Mouse (Mus musculus): Measurements from ENCODE around the gene Prrx1.

Gene Prrx1

DNA sequence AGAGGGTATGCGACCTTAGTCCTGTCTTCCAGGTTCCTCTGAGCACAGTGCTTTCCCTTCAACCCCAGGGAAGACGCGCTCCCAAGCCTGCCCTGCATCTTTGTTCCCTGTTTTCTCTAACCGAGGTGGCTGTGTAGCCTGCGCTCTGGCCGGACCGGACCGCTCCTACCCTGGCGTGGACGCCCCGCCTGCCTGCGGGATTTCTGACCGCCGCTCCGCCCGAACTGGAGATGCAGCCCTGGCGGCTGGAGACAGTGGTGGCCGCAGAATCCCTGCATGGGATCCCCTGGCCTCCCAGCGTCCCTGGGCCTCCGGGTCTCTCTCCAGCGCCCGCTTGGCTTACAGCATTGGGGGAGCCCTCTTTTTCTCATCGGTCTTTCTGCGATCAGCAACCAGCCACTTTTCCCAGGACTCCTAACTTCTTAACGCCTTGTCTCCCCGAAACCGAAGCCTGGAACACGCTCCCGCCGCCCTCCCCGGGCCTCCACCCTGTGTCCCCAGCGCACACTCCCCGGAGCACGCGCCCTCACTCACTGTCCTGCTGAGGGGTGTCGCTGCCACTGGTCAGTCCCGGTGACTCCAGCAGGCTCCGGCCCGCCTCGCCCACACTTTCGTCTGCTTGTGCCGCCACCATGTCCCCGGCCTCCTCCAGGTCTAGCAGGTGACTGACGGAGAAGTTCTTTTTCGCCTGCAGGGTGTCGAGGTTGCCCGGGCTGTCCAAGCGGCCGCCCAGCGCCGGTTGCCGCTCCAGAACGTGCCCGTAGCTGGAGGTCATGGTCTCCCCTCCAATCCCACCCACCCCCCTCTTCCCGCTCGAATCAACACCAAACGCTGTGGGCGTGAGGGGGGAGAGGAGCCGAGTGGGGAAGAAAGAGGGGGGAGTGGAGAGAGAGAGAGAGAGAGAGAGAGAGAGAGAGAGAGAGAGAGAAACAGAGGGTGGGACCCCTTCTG lies 1.4 kb downstream of the Prrx1 start:
- DNase-seq (ENCODE audit: low spot score): peak; percentile 42

DNA sequence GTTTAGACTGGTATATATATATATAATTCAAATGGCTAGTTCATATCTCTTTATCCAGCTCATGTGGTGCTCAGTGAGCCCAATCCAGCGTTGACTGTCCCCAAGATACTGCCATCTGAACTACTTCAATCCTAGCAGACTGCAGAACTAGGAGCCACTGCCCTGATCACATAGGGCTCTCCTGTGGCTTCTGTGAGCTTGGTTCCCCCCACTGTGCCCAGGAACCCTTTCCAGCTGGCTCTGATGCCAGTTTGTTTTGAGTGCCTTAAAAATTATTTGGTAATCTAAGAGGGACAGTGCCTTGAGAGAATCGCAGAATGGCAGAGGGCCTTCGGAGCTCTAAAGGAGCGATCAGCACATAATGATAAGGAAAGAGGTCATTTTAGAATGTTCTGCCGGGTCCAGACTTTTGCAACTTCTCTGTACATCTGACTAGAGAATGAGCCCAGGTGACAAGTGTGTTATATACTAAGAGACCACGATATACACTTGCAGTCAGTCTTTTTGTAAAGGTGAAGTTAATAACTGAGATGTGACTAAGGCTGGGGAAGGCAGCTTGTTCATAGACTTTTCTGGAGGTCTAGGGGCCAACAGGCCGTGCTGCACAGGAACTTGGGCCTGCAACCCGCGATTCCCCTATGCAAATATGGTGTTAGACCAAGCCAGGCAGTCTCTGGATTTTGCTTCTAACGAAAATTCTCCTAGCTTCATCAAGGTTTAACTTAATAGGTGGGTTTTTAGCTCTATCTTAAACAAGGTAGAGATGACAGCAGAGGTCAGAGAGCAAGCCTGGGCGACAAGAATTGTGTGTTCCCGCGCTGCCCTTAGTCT lies 2.3 kb downstream of the Prrx1 start:
- no peak for DNase-seq (ENCODE audit: low spot score)

DNA sequence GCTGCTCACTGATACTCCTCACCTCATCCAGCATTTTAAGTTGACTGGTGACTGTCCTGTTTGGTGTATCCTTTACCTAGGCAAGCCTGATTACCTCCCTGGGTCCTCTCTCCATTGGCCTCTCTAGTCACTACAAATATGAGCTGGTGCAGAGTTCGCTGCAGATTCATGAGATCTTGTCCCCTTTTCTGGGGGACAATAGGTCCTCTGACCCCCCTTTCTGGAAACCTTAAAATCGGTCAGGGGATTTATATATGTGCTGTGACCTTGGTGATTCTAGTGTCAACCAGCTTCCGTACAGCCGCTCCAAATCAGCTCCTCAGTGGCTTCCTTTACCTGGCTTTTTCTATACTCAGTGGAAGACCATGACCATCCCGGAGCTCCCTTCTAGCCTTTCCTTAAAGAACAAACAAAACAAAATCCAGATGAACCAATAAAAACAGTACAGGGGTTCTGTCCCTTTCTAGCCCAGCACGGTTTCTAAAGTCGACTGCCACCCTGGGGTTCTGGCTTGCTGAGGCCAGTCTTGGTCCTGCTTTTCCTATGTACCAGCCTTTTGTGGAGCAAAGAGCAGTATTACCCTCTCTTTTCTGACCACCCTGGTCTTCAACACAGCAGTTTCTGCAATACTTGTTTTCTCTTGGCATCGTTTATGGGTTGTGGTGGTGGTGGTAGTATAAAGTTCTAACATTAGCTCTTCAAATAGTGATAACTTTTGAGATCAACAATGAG lies 3.3 kb downstream of the Prrx1 start:
- no peak for DNase-seq (ENCODE audit: low spot score)

- no peak for DNase-seq (ENCODE audit: low spot score)
Measured at GRCm38 (mm10) chr1:163309466-163309865, 4.0 kb downstream of the Prrx1 start.

- no peak for DNase-seq (ENCODE audit: low spot score)
Measured at GRCm38 (mm10) chr1:163308631-163309030, 4.9 kb downstream of the Prrx1 start.

DNA sequence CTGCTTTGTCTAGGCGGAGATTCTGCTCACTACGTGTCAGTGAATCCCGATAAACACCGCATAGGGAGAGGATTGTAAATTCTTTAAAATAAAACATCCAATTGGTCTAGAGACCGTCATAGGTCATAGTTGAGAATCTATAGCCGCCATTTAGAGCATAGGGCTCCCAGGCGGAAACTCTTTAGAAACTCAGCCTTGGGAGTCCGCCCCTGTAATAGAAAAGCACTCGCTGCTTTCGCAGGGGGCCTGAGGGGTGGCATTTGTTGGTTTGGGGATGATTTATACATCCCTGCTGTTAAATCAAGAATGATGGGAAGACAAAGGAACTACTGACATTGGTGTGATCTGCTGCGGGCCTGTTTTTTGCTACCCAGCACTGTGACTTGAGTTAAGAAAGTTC lies 5.8 kb downstream of the Prrx1 start:
- no peak for DNase-seq (ENCODE audit: low spot score)

- no peak for DNase-seq (ENCODE audit: low spot score)
Measured at GRCm38 (mm10) chr1:163305956-163306355, 7.6 kb downstream of the Prrx1 start.

GRCm38 (mm10) chr1:163304837-163305236 lies 8.7 kb downstream of the Prrx1 start:
- no peak for DNase-seq (ENCODE audit: low spot score)

- DNase-seq (ENCODE audit: low spot score): no peak
Measured at GRCm38 (mm10) chr1:163302292-163302691, 11.2 kb downstream of the Prrx1 start.

- no peak for DNase-seq (ENCODE audit: low spot score)
Measured at GRCm38 (mm10) chr1:163293152-163293551, 20.4 kb downstream of the Prrx1 start.

DNA sequence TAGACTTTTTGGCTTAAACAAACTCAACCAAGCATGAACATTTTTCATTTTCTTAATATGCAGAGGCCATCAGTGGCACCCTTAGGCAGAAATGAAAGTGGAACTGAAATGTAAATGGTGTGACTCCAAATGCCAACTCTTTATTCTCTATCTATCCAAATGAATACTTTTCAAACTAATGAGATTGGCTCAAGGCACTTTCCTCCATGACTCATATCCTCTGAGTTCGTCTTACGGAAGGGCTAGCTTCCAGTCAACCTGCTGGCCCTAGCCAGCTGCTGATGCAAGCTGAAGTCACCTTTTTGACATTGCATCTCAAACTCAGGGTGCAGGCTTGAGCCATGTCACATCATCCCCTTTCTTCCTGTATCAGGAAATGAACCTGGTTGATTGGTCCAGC lies 21.6 kb downstream of the Prrx1 start:
- DNase-seq (ENCODE audit: low spot score): no peak

DNA sequence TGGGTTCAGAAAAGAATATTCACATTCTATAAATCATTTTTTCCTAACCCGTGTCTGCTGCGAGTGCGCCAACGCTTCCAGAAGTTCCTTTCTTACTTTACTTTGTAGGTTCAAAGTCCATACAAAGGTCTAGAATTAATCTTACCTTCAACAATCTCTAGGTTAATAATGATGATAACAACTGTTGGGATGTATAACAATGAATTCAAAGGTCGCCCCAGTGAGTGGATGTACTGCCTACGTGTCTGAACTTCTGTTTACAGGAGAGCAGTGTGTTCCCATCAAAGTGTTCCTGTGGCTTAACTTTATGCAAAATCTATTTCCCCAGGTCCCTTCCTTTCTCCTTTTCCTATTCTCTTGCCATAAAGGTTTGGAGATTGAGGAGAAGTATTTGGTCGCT lies 24.4 kb downstream of the Prrx1 start:
- DNase-seq (ENCODE audit: low spot score): no peak

DNA sequence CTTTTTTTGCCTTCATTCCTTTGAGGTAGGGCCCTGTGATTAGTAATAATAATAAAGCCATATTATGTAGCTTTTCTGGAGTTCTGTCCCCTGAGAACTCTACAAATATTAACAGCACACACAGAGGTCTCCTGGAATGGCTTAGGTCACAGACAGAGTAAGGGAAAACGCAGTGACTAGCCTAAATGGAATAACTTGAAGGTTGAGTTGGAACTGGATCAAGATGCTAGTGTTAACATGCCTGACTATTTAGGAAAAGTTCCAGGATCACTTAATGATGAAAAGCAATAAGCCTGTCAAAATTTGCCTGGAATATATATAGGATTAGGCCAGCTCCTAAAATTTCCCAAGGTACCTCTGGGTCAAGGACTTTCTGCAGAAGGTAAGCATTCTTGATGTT lies 28.0 kb downstream of the Prrx1 start:
- no peak for DNase-seq (ENCODE audit: low spot score)

DNA sequence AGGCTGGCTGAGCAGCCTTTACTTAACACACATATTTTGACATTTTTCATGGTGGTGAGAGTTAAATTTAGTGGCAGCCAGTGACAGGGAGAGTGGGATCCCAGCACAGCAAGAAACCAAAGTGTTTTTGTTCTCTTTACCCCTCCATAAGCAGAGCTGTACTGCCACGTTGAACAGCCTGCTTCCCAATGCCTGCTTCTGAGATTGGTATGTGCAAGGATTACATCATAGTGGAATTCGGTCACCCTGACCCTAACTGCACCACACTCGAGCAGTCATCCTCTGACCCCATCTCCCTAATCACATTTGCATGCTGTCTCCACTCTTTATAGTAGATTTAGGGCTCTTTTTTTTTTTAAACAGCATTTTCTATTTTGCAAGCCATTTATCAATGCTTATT lies 28.4 kb downstream of the Prrx1 start:
- DNase-seq (ENCODE audit: low spot score): no peak

DNA sequence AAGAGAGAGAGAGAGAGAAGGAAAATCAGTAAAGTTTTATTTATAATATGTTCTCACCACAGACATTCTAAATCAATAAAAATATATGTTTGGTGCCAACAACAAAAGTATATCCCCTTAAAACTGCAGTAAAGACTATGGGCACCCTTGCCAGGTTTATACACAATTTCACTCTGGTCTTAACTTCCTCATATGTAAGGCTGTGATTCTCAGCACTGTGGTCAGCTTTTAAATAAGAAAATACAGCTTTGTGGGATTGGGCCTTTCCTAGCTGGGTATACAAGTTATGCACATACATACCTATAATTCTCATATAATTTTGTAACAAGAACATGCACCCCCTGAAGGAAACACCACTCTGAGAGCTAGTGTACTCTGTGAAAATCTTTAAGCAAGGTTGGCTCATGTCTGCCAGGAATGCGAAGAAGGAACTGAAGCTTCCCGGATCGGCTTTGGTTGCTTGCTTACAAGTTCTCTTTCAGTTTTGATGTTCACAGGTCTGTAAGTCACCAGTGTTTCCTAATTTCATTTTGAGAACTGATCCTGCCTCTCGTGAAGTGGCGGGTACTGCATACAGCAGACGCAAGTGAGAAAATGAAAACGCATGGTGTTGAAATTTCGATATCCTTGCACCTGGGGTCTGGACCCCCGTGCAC lies 29.4 kb downstream of the Prrx1 start:
- no peak for DNase-seq (ENCODE audit: low spot score)

DNA sequence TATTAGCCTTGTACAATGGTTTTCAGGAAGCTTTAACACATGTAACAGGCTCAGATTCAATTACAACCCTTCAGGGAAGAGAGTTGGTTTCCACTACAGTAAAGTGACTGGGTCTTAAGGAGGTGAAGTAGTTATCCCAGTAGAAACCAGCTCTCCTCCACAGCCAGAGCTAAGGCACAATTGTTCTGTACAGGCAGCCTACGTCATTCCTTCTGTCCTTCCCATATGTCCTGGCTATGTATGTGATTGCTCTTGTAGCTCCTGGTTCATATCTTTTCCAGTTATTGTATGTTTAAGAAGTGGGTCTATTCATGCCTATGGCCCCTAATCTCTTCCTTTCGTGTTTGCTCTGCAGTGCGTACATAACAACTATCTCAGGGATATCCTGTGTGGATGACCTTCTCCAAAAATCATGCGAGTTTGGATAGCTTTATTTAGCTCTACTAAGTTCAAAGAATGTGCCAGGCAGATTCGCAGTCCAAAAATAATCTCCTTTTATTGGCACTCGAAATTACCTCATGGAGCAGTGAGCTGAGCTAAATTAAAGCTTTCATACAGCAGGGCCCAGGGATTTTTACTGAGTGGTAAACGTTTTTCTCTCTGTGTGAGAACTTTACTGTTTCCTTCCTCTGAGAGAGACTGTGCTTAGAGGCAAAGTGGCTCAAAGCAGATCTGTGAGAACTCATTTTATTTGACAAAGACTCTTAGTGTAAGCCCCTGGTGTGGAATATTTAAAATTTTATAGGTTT lies 31.9 kb downstream of the Prrx1 start:
- no peak for DNase-seq (ENCODE audit: low spot score)

- DNase-seq (ENCODE audit: low spot score): no peak
Measured at GRCm38 (mm10) chr1:163280842-163281122, 32.7 kb downstream of the Prrx1 start.

DNA sequence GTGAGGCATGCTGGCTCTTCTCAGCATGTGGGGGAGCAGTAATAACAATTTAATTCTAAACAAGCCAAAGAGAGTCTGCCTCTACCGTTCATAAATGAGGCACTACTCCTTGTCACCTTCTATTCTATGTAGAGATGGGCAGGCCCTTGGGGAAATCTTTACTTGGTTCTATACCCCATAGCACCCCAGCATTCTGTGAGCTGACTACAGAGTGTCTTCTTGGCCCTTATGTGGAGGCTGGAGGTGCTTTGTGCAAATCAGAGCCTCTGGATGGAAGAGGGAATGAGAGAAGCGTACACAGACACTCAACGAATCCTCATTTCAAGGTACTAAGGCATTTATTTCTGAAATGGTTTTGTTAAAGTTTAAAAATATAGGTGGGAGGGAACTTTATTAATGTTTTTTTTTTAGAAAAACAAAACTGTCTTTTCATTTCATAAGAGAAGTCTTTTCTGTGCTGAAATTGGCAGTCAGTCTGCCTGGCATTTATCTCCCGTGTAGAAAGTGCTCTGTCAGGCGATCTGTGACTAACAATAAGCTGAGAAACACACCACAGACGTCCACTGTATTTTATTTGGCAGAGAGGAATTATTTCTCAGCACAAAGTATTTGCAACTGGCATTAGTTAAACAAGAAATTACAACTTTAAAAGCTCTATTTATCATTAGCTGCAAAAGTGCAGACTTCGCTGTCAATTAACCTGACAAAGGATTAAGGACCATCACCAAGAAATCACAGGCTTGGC lies 33.2 kb downstream of the Prrx1 start:
- DNase-seq (ENCODE audit: low spot score): no peak

- DNase-seq (ENCODE audit: low spot score): no peak
Measured at GRCm38 (mm10) chr1:163277069-163277468, 36.4 kb downstream of the Prrx1 start.

DNA sequence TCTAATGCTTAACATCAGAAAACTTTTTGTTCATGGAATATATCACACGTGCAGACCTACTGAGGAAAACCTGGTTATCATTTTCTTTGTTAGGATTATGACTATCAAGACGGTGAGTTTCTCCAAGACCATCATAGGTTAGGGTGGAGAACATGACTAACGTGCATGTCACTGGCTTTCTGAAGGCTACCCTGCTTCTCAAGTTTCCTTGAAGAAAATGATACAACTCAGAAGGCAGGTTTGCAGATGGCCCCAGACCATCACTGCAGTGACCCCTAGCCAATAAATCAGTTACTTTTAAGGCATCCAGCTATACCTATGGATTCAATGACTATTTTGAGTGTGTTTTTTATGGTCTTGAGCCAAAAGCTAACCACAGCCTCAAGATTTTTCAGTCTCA lies 38.6 kb downstream of the Prrx1 start:
- no peak for DNase-seq (ENCODE audit: low spot score)

- no peak for DNase-seq (ENCODE audit: low spot score)
Measured at GRCm38 (mm10) chr1:163273132-163273531, 40.4 kb downstream of the Prrx1 start.

All from urinary bladder, postnatal 14 days (tissue).